Mouse (Mus musculus): ENCODE data around the gene Ostm1.
A peak's percentile ranks its signal among the peaks of the same experiment; 100 is the strongest.

Ostm1 gene

GRCm38 (mm10) chr10:42582566-42583110 is 984 bp upstream of the Ostm1 start:
- peak in 1 of 2 experiments; percentile 41 for DNase-seq (ENCODE audit: low spot score in 2 of 2)

DNA sequence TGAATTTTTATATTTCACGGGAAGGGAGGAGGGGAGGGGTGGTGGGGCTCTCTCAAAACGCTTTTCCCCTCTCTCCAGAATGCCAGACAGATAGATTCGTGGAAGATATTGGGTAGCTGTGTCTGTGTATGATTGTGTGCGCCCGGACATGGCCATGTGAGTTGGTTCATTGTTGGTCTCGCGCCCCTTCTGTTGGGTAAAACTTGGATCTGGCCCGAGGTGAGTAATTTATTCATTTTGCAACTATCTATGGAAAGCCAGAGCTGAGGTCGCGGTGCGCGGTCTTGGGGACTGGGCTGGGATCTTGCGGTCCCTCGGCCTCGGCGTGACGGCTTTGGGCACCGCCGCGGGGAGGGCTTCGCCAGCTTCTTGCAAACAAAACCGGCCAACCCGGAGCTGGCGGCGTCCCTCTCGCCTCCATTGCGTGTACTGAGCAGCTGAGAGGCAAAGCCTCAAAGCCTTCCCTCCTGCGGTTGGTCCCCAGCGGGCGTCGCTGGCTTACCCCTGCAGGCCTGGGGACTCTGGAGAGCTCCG is 347 bp downstream of the Ostm1 start:
- no peak for DNase-seq (ENCODE audit: low spot score in 2 of 2)

GRCm38 (mm10) chr10:42584436-42584983 is 888 bp downstream of the Ostm1 start:
- DNase-seq (ENCODE audit: low spot score in 2 of 2) = no peak

DNA sequence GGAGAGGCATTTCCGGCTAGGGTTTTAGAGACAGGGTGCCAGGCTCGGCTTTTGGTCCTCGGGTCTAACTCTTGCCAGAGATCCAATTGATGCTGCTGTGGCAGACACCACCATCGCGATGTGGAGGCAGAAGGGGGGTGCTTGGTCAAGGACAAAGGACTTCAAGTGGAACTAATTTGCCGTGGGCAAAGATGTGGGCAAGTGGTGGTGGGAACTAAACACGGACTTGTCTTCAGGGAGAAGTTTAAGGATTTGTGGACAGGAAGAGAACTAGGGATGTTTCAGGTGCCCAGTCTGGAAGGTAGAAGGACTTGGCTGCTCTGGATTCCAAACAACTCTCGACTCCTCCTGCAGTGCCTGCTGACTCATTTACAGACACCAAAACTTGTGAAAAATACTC is 1.5 kb downstream of the Ostm1 start:
- DNase-seq (ENCODE audit: low spot score in 2 of 2) = no peak

- DNase-seq (ENCODE audit: low spot score in 2 of 2) = no peak
These were observed 2.1 kb downstream of the Ostm1 start for GRCm38 (mm10) chr10:42585596-42586305.

GRCm38 (mm10) chr10:42587961-42588750 is 4.5 kb downstream of the Ostm1 start:
- DNase-seq (ENCODE audit: low spot score in 2 of 2) = no peak

DNA sequence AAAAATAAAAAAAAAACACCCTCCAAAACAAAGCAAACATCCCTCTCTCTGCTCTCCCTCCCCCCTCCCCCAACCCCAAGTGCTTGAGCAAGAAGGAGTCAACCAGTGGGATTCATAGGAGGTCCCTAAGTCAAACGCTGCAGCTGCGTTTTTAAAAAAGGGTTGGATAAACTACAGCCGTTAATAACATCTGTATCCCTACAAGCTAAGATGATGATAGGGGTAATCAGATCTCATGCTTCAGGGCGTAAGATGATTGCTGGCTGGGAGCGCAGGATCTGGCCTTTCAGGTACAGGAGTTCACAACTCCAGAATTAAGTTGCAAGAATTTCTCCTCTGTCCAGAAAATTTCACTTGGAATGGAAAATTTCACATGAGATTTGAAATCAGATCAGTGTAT is 5.9 kb downstream of the Ostm1 start:
- no peak for DNase-seq (ENCODE audit: low spot score in 2 of 2)

- DNase-seq (ENCODE audit: low spot score in 2 of 2) = no peak
These were observed 6.9 kb downstream of the Ostm1 start for GRCm38 (mm10) chr10:42590261-42591184.

DNA sequence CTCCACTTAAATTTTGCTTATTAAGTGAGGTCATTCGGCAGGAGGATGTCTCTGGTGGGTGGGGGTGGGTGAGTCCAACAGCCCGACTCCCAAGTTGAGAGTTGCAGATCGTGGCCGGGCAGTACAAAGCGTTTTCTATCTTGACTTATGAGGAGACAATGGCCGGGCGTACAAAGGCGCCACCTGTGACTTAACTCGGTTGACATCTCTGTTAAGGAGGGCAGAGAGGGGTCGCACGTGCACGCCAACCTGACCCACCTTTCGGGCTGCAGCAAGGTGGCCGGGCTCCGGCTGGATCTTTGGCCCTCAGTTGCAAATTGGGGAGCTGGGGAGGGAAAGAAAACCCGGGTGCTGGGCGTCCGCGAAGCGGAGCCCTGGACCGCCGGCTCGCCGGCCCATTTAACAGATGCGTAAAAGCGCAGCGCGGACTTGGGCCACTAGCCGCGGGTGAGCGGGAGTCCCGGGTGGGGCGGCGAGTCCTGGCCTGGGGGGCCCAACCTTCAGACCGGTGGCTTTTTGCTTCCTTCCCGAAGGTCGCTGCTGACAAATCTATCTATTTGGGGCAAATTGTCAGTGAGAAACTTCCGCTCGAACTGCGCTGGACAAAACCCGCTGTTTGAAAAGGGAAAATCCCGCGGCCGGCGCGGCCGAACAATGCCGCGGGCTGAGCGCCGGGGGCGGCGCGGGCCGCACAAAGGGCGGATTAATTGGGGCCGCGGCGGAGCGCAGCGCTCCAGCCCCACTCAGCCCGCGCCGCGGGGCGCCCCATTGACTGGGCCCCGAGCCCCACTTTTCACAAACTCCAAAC is 7.8 kb downstream of the Ostm1 start:
- DNase-seq (ENCODE audit: low spot score in 2 of 2) = no peak

DNA sequence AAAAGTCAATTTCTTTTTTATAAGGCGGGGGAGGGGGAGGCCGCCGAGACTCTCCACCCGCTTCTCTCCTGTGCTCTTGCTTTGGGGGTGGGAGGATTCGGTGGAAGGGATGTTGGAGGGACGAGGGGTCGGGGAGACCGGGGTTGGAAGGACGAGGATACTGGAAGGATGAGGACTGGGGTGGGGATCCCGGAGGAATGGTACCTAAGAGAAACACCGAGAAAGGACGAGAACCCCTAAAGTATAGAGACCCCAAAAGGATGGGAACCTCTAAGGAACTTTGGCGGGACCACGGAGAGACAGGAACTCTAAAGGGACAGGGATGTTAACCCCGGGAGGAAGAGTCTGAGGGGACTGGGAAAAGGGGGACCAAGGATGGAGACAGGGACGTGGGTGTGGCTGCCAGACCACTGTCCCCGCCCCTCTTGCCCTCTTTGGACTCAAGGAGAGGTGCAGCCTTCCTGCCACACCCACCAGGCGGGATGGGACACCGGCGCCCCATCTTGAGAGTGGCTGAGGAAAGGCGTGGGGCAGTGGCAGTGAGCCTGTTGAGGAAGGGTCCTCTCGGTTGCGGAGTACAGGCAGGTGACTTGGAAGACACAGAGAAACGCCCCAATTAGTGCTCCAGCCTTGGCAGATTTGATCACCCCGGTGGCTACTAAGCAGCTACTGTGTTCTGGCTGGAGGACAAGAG is 8.5 kb downstream of the Ostm1 start:
- DNase-seq (ENCODE audit: low spot score in 2 of 2) = no peak

- no peak for DNase-seq (ENCODE audit: low spot score in 2 of 2)
These were observed 9.6 kb downstream of the Ostm1 start for GRCm38 (mm10) chr10:42593201-42593600.

GRCm38 (mm10) chr10:42598615-42599014 is 15.0 kb downstream of the Ostm1 start:
- DNase-seq (ENCODE audit: low spot score in 2 of 2) = no peak

GRCm38 (mm10) chr10:42601556-42601955 is 17.9 kb downstream of the Ostm1 start:
- DNase-seq (ENCODE audit: low spot score in 2 of 2) = no peak

GRCm38 (mm10) chr10:42604874-42605273 is 21.3 kb downstream of the Ostm1 start:
- no peak for DNase-seq (ENCODE audit: low spot score in 2 of 2)

GRCm38 (mm10) chr10:42606757-42607156 is 23.1 kb downstream of the Ostm1 start:
- no peak for DNase-seq (ENCODE audit: low spot score in 2 of 2)

GRCm38 (mm10) chr10:42613075-42613474 is 29.5 kb downstream of the Ostm1 start:
- DNase-seq (ENCODE audit: low spot score in 2 of 2) = no peak

- no peak for DNase-seq (ENCODE audit: low spot score in 2 of 2)
These were observed 30.2 kb downstream of the Ostm1 start for GRCm38 (mm10) chr10:42613639-42614381.

DNA sequence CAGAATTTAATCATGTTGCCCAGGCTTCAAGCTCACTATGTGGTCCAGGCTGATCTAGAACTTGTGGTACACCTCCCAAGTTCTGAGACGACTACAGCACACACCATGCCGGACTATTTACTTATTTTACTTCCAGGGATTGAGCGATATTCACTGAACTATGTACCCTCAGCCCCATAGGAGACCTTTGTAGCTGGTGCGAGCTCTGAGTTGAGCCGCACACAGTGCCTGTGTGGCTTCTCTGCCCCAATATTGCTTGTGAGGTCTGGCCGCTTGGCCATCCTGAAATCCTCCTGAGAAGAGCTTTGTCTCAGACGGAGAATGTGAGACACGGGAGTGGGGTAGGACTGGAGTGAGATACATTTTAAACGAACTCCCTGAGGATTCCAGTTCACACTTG is 31.1 kb downstream of the Ostm1 start:
- DNase-seq (ENCODE audit: low spot score in 2 of 2) = no peak

- DNase-seq (ENCODE audit: low spot score in 2 of 2) = no peak
These were observed 34.7 kb downstream of the Ostm1 start for GRCm38 (mm10) chr10:42618291-42618690.
